17 mouse cellular contexts compared by ENCODE assay signal in the genomic region with DNA sequence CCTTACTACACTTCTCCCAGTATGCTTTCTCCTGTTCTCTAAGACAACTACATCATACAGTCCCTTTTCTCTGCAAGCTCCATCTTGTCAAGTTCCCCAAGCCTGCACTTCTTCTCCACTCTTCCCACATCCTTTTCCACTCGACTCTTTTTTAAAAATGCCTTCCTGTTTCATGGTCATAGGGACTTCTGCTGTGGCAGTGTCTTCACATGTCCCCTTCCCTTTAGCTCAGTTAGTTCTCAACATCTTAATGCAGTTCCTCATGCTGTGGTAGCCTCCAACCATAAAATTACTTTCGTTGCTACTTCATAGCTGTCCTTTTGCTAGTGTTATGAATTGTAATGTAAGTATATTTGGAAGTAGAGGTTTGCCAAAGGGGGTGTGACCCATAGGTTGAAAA.
"Had no signal": no experiment of that assay in that cellular context is flagged by ENCODE, and none has a peak within 500 bp of the region (broad histone marks: within the 10 kb centered on the region; RNA-seq: fewer than 3 reads in every experiment).

No protein-coding gene starts in this region.

- DNase-seq: gastrocnemius, adult 2 months; gastrocnemius, postnatal 10 days; gastrocnemius, postnatal 25 days; heart, adult 2 months; heart, postnatal 14 days; heart, postnatal 36 days; kidney, adult 11 months; kidney, adult 2 months; kidney, adult 9 months; kidney, postnatal 14 days; kidney, postnatal 36 days; layer of hippocampus, adult 9-11 months; layer of hippocampus, postnatal 36 days; left cerebral cortex, postnatal 4 days had no signal

- ATAC-seq: hindbrain, postnatal 0 days; intestine, embryonic 16.5 days; liver, embryonic 12.5 days had no signal
